Mouse (Mus musculus): ENCODE measurements around the gene Naa38. TPM values are rescaled to one million over a fixed set of nuclear protein-coding genes. Genes with fewer than 3 reads are reported as not detected.

The Naa38 gene
- total RNA-seq, 2 experiments from 2014 or later = 109 to 127 TPM

- H3K4me3 ChIP-seq = peak overlapping the region; percentile 87
- DNase-seq (ENCODE audit: low spot score in 2 of 2) = no peak
- peak overlapping the region; percentile 99 for H3K27ac ChIP-seq
- TF ChIP-seq CTCF (conservative IDR thresholded peaks at IDR 0.05) = 0 out of 2 replicates have a peak, but pooled peaks have one; percentile 5
Measured at GRCm38 (mm10) chr11:69368356-69369214, 26.7 kb upstream of the Naa38 start.

- peak within 1 kb of the TSS; percentile 99 for H3K27ac ChIP-seq
- H3K4me3 ChIP-seq = peak within 1 kb of the TSS; percentile 87
- TF ChIP-seq CTCF (conservative IDR thresholded peaks at IDR 0.05) = no peak
- DNase-seq (ENCODE audit: low spot score in 2 of 2) = no peak
Measured at GRCm38 (mm10) chr11:69369215-69369989, 25.9 kb upstream of the Naa38 start, which contains the start of gene Chd3. TSS of gene Chd3 (minus strand) at chr11:69369406.

GRCm38 (mm10) chr11:69369990-69370816 is 25.1 kb upstream of the Naa38 start:
- no peak for TF ChIP-seq CTCF (conservative IDR thresholded peaks at IDR 0.05)
- Histone ChIP-seq H3K4me3 (peak overlapping the region; percentile 87; the same call in 1 of the 2 replicates), H3K27ac (peak overlapping the region; percentile 99)
- no peak for DNase-seq (ENCODE audit: low spot score in 2 of 2)

- H3K27ac ChIP-seq = peak overlapping the region; percentile 99
- H3K4me3 ChIP-seq = no peak overlapping the region
- no peak for DNase-seq (ENCODE audit: low spot score in 2 of 2)
- TF ChIP-seq CTCF (conservative IDR thresholded peaks at IDR 0.05) = no peak
Measured at GRCm38 (mm10) chr11:69370817-69371215, 24.5 kb upstream of the Naa38 start.

- no peak for DNase-seq (ENCODE audit: low spot score in 2 of 2)
- TF ChIP-seq CTCF (conservative IDR thresholded peaks at IDR 0.05) = no peak
- Histone ChIP-seq H3K27ac (peak overlapping the region; percentile 99), H3K4me3 (no peak overlapping the region)
Measured at GRCm38 (mm10) chr11:69371601-69372000, 23.7 kb upstream of the Naa38 start.

- Histone ChIP-seq H3K4me3 (no peak overlapping the region; the same call in 1 of the 2 replicates), H3K27ac (peak overlapping the region; percentile 99)
- DNase-seq (ENCODE audit: low spot score in 2 of 2) = peak; percentile 82 to 88
- TF ChIP-seq CTCF (conservative IDR thresholded peaks at IDR 0.05) = no peak
Measured at GRCm38 (mm10) chr11:69372056-69372779, 23.1 kb upstream of the Naa38 start.

GRCm38 (mm10) chr11:69372780-69373170 is 22.5 kb upstream of the Naa38 start:
- DNase-seq (ENCODE audit: low spot score in 2 of 2) = no peak
- Histone ChIP-seq H3K4me3 (no peak overlapping the region; the same call in 1 of the 2 replicates), H3K27ac (peak overlapping the region; percentile 99)
- TF ChIP-seq CTCF (conservative IDR thresholded peaks at IDR 0.05) = peak; percentile 76

- H3K4me3 ChIP-seq = no peak overlapping the region
- no peak for DNase-seq (ENCODE audit: low spot score in 2 of 2)
- TF ChIP-seq CTCF (conservative IDR thresholded peaks at IDR 0.05) = no peak
- H3K27ac ChIP-seq = peak overlapping the region; percentile 99
Measured at GRCm38 (mm10) chr11:69373223-69373965, 21.9 kb upstream of the Naa38 start.

GRCm38 (mm10) chr11:69375646-69376045 is 19.6 kb upstream of the Naa38 start:
- no peak overlapping the region for H3K27ac ChIP-seq
- no peak for DNase-seq (ENCODE audit: low spot score in 2 of 2)
- no peak overlapping the region for H3K4me3 ChIP-seq
- no peak for TF ChIP-seq CTCF (conservative IDR thresholded peaks at IDR 0.05)

- H3K4me3 ChIP-seq = no peak overlapping the region
- no peak for DNase-seq (ENCODE audit: low spot score in 2 of 2)
- TF ChIP-seq CTCF (conservative IDR thresholded peaks at IDR 0.05) = no peak
Measured at GRCm38 (mm10) chr11:69377766-69378165, 17.5 kb upstream of the Naa38 start.

GRCm38 (mm10) chr11:69379600-69379999 is 15.7 kb upstream of the Naa38 start:
- Histone ChIP-seq H3K4me3 (no peak overlapping the region), H3K27ac (no peak overlapping the region)
- TF ChIP-seq CTCF (conservative IDR thresholded peaks at IDR 0.05) = no peak
- no peak for DNase-seq (ENCODE audit: low spot score in 2 of 2)

More at GRCm38 (mm10) chr11:69377766-69378165, 17.5 kb upstream of the Naa38 start:
- no peak overlapping the region for H3K27ac ChIP-seq
